Mouse (Mus musculus) embryo, embryonic 11 days (tissue): ENCODE results near the gene Cpsf2.
A peak's percentile ranks its signal among the peaks of the same experiment; 100 is the strongest.

Experiments used
- DNase-seq: peaks from one replicate; pipeline ENCODE4 v3.0.0-alpha.2; 2015

Cpsf2 gene

GRCm38 (mm10) chr12:101981559-101981958 lies 5.8 kb downstream of the Cpsf2 start:
- DNase-seq: no peak

- no peak for DNase-seq
Measured at GRCm38 (mm10) chr12:101982977-101983376, 7.2 kb downstream of the Cpsf2 start.

- peak; percentile 31 for DNase-seq
Measured at GRCm38 (mm10) chr12:101985110-101985509, 9.3 kb downstream of the Cpsf2 start.

- no peak for DNase-seq
Measured at GRCm38 (mm10) chr12:101987659-101988058, 11.9 kb downstream of the Cpsf2 start.

- DNase-seq: no peak
Measured at GRCm38 (mm10) chr12:101994576-101995467, 19.0 kb downstream of the Cpsf2 start.

- no peak for DNase-seq
Measured at GRCm38 (mm10) chr12:101998929-101999328, 23.1 kb downstream of the Cpsf2 start.

- DNase-seq: no peak
Measured at GRCm38 (mm10) chr12:102000785-102001184, 25.0 kb downstream of the Cpsf2 start.

GRCm38 (mm10) chr12:102008111-102008977 lies 32.6 kb downstream of the Cpsf2 start:
- DNase-seq: no peak

- no peak for DNase-seq
Measured at GRCm38 (mm10) chr12:102009551-102009950, 33.8 kb downstream of the Cpsf2 start.

- no peak for DNase-seq
Measured at GRCm38 (mm10) chr12:102014411-102014810, 38.6 kb downstream of the Cpsf2 start.

- DNase-seq: no peak
Measured at GRCm38 (mm10) chr12:102015127-102015526, 39.3 kb downstream of the Cpsf2 start.

- no peak for DNase-seq
Measured at GRCm38 (mm10) chr12:102021923-102022322, 46.1 kb downstream of the Cpsf2 start.

GRCm38 (mm10) chr12:102029184-102029583 lies 53.4 kb downstream of the Cpsf2 start:
- no peak for DNase-seq

- no peak for DNase-seq
Measured at GRCm38 (mm10) chr12:102029892-102030446, 54.2 kb downstream of the Cpsf2 start.

GRCm38 (mm10) chr12:102034934-102035333 lies 59.1 kb downstream of the Cpsf2 start:
- no peak for DNase-seq

GRCm38 (mm10) chr12:102039861-102040260 lies 64.1 kb downstream of the Cpsf2 start:
- no peak for DNase-seq

GRCm38 (mm10) chr12:102041699-102042098 lies 65.9 kb downstream of the Cpsf2 start:
- no peak for DNase-seq

GRCm38 (mm10) chr12:102042247-102042646 lies 66.5 kb downstream of the Cpsf2 start:
- DNase-seq: no peak

- DNase-seq: no peak
Measured at GRCm38 (mm10) chr12:102043840-102044239, 68.1 kb downstream of the Cpsf2 start.

- DNase-seq: no peak
Measured at GRCm38 (mm10) chr12:102054155-102054554, 78.4 kb downstream of the Cpsf2 start.

- DNase-seq: no peak
Measured at GRCm38 (mm10) chr12:102055758-102056157, 80.0 kb downstream of the Cpsf2 start.
